Mouse (Mus musculus) kidney, postnatal 14 days (tissue): Measurements from ENCODE around the gene Mthfd1l.
"Not testable (repeated sequence)": the region's sequence is repeated elsewhere in the genome, so short reads cannot be mapped to it uniquely, and the experiment has no call there.

Experiments
- DNase-seq: peaks from one replicate; pipeline ENCODE4 v3.0.0; 2022; ENCODE audit warnings: mixed read lengths

Mthfd1l gene

GRCm38 (mm10) chr10:4159541-4160090, 186.7 kb downstream of the Mthfd1l start:
- DNase-seq: no peak

- no peak for DNase-seq
Observed at GRCm38 (mm10) chr10:4160242-4160785, 187.4 kb downstream of the Mthfd1l start.

- DNase-seq: no peak
Observed at GRCm38 (mm10) chr10:4162049-4162448, 189.1 kb downstream of the Mthfd1l start.

GRCm38 (mm10) chr10:4162976-4163375, 190.1 kb downstream of the Mthfd1l start:
- DNase-seq: no peak

GRCm38 (mm10) chr10:4164681-4165080, 191.8 kb downstream of the Mthfd1l start:
- no peak for DNase-seq

- DNase-seq: peak; percentile 32
Observed at GRCm38 (mm10) chr10:4168222-4168798, 195.4 kb downstream of the Mthfd1l start.

GRCm38 (mm10) chr10:4174229-4174628, 201.3 kb downstream of the Mthfd1l start:
- no peak for DNase-seq

- no peak for DNase-seq
Observed at GRCm38 (mm10) chr10:4174717-4175116, 201.8 kb downstream of the Mthfd1l start.

- DNase-seq: no peak
Observed at GRCm38 (mm10) chr10:4177285-4177684, 204.4 kb downstream of the Mthfd1l start.

- no peak for DNase-seq
Observed at GRCm38 (mm10) chr10:4179049-4179790, 206.3 kb downstream of the Mthfd1l start.

GRCm38 (mm10) chr10:4181953-4182352, 209.0 kb downstream of the Mthfd1l start:
- DNase-seq: peak; percentile 31

GRCm38 (mm10) chr10:4182406-4182805, 209.5 kb downstream of the Mthfd1l start:
- no peak for DNase-seq

GRCm38 (mm10) chr10:4188614-4189402, 215.9 kb downstream of the Mthfd1l start:
- DNase-seq: peak; percentile 69

- DNase-seq: no peak
Observed at GRCm38 (mm10) chr10:4189422-4189821, 216.5 kb downstream of the Mthfd1l start.

GRCm38 (mm10) chr10:4198978-4199377, 226.1 kb downstream of the Mthfd1l start:
- DNase-seq: no peak

- DNase-seq: no peak
Observed at GRCm38 (mm10) chr10:4199926-4200325, 227.0 kb downstream of the Mthfd1l start.

GRCm38 (mm10) chr10:4200546-4201104, 227.7 kb downstream of the Mthfd1l start:
- no peak for DNase-seq

GRCm38 (mm10) chr10:4201141-4201540, 228.2 kb downstream of the Mthfd1l start:
- no peak for DNase-seq

- not testable (repeated sequence) for DNase-seq
Observed at GRCm38 (mm10) chr10:4203651-4204050, 230.7 kb downstream of the Mthfd1l start.

- DNase-seq: no peak
Observed at GRCm38 (mm10) chr10:4209040-4209439, 236.1 kb downstream of the Mthfd1l start.

GRCm38 (mm10) chr10:4210313-4211066, 237.6 kb downstream of the Mthfd1l start:
- DNase-seq: no peak

- DNase-seq: no peak
Observed at GRCm38 (mm10) chr10:4211067-4211447, 238.1 kb downstream of the Mthfd1l start.
